Mouse (Mus musculus) thymus, adult 2 months (tissue): ENCODE results near the gene Farp1.

ENCODE experiments used
- CTCF ChIP-seq: fragments of 200-500 bp; IDR thresholded peaks from 2 replicates; pipeline ENCODE4 v1.5.1; 2012; ENCODE audit warnings: mild to moderate bottlenecking, control low read depth, low read length, moderate library complexity, borderline replicate concordance; ENCODE audit not compliant: control insufficient read depth, poor library complexity, insufficient read depth; ENCODE audit errors: extremely low read depth
- POLR2A ChIP-seq: fragments of 200-500 bp; IDR thresholded peaks from 2 replicates; pipeline ENCODE4 v1.6.1; 2012; ENCODE audit warnings: mild to moderate bottlenecking, low read length, control low read depth, moderate library complexity; ENCODE audit not compliant: control insufficient read depth, poor library complexity, insufficient read depth; ENCODE audit errors: extremely low read depth

GRCm38 (mm10) chr14:121108439-121109115, 73.6 kb downstream of the Farp1 start:
- TF ChIP-seq POLR2A (no peak), CTCF (no peak)
